Mouse (Mus musculus) left cerebral cortex, postnatal 14 days (tissue): ENCODE results near the gene Zbtb8os. TPM values are rescaled to one million over a fixed set of nuclear protein-coding genes. Genes with fewer than 3 reads are reported as not detected.

Experiments used
- DNase-seq, 2 experiments: peaks; one replicate each; pipeline ENCODE4 v3.0.0; 2021 to 2022; ENCODE audit warnings: low spot score in 2 of 2, mixed read lengths in 1 of 2
- intact Hi-C: fragments of 180-260 bp; cut with DNase I; formaldehyde crosslinking; loops from one replicate; pipeline ENCODE4 v1.15.1; 2025
- long read RNA-seq, 2 experiments: library from polyadenylated mRNA; stranded (forward); transcript quantifications; one replicate each; pipeline ENCODE4 v2.0.0; 2021
- total RNA-seq, 2 experiments: library from RNA; stranded (reverse); gene quantifications; 2 replicates each; pipeline ENCODE4 v1.2.3; 2021

The Zbtb8os gene
- total RNA-seq = 10 to 100 TPM; 22.4 to 23.5 TPM
- long read RNA-seq, experiment 1, transcript Zbtb8os-204 (7 exons, 3,833 nt) = major isoform, 18 of 23 reads
- long read RNA-seq, experiment 1, partial matches to known transcripts = 4 of 23 reads
- long read RNA-seq, experiment 1, other reads (novel, unspliced or antisense) = 1 of 23 reads
- long read RNA-seq, experiment 2, transcript Zbtb8os-204 (7 exons, 3,833 nt) = major isoform, 13 of 15 reads
- long read RNA-seq, experiment 2, partial matches to known transcripts = 2 of 15 reads
- long read RNA-seq, experiment 2, other reads (novel, unspliced or antisense) = 0 of 15 reads

DNA sequence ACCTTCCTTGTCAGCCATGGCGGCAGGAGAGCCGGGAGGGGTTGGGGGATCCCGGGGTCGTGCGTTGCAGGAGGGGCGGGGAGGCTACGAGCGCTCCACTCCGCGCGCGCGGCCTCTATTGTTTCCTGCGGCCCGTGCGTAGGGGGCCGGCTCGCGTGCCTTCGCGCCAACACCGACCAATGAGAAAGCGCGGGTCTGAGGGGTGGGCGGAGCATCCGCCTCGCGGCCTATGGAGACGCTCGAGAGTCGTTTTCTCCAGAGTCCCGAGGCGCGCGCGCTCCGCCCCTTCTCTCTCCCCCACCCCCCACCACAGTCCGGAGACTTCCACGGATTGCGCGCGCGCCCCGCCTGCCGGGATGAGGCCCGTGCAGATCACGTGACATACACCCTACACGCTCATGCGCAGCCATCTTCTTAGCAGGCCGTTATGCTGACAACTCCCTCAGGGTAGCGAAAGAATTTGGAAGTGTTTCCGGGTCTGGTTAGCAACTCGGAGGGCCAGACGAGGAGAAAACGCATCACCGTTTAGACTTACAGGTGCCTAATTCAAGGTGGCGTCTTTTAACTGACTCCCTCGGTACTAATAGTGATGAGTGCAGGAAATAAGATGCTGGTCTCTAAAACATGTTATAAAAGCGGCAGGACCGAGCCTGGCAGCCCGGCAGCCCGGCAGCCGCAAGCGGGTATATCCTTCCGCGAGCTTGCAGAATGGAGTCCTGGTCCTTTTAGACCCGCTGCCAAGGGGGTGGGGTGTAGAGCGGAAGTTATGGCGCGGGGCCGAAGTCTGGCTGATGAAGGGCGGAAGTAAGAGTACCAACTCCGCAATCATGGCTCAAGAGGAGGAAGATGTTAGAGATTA is at the start of gene Zbtb8os, which contains the start of gene Rbbp4:
Zbtb8os (plus strand) TSS at position 480 of the 859 bp plus-strand sequence.
Rbbp4 (minus strand) TSS at position 155 of the 859 bp plus-strand sequence.
- peak; percentile 97 to 99 for DNase-seq
- intact Hi-C loops = loop anchor here (5.0 kb wide), 1 partner anchor 127 kb away; the partner anchor contains the start of gene Bsdc1

DNA sequence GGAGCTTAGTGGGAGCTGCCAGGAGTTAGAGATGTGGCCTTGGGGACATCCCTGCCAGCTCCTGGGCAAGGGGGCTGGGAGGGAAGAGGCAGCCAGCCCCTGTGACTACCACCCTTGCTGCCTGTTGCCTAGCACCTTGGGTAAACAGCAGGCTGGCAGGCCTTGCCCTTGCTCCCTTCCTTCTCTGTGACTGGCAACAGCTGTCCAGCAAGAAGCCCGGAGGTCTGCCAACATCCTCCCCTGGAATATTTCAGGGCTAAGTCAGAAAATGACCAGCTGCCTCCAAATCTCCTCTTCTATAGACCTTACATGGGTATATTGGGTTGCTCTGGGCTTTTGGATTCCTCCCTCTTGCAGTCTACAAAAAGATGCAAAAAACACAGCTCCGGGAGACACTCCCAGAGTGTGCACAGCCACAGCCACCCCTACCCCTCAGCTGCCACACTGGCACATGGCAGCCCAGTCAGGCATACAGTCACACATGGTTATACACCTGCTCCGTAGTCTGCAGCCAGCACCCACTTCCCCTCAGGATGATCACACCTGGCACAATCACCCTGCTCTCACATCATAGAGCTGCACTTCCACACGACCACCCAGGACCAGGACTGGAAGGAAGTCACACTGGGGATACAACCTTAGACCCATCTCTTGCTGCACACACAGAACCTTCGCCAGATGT is 49.4 kb upstream of the Zbtb8os start:
- intact Hi-C loops = no loop called here
- DNase-seq = no peak

DNA sequence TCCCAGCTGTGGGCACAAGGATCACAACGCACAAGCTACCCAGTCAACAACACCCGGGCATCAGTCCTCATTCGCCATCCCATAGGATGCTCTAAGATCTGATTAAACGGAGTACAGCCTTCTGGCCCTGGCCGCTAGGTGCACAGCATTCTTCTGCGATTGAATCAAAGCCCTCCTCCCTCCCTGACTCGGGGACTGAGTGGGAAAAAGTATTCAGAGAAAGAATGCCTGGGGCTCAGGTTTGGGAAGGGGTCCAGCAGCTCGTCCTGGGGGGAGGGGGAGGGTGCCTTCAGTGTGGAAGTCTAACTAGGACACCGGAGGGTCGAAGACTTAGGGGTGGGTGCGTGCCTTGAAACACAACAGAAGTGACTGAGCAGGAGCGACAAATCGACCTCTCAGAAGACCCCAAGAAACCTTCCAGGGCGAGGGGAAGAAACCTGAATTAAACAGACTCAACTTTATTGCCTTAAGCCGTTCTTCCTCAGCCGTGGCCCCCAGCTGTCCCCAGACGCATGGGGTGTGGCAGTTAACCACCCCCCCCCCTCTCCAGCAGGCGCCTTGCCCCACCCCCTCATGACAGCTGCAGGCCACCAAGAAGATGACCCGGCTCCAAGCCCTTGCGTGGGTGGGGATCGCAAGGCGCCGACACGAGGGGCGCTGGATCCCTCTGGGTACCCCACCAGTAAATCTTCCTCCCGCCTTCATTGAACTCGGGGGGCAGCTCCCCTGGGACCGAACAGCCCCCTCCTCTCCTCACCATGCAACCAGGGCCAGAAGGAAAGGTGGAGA is 48.6 kb upstream of the Zbtb8os start:
- intact Hi-C loops = no loop called here
- DNase-seq = no peak

DNA sequence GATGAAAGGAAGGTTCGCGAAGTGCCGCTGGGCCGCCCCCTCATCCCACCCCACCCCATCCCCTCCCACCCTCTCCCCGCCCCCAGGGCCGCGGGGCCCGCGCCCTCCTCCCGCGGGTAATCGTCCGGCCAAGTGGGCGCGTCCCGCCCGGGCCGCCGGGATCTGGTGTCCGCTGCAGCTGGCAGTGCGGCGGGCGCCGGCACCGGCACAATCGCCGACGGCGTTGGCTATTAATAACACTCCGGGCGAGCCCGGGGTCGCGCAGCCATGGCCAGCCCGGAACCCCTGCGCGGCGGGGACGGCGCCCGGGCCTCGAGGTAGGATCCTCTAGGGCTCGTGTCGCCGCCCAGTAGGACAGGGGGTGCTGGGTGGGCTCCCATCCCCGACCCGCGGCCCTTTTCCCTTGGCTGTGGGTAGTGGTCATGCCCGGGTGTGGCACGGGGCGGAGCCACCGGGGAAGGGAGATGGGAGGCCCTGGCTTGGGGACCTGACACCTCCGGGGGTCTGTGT is 48.0 kb upstream of the Zbtb8os start, which contains the start of gene Sync:
Sync (plus strand) TSS at position 146 of the 510 bp plus-strand sequence.
- intact Hi-C loops = no loop called here
- no peak for DNase-seq

DNA sequence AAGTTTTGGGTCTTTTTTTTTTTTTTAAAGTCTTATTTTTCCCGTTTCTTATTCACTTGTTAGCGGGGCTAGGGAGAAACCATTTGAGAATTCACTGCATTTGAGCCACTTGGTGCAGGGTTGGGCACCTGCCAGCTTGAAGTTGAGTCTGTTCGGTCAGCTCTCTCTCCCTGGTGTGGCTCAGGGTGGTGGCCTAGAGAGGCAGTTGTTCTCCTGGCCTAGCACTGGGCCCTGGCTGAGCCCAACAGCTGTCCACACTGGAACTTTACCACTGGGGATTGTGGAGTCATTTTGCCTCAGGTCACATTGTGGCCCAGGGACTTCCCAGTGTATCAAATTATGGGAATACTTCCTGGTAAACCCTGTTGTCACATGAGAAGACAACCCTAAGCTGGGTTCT is 47.4 kb upstream of the Zbtb8os start:
- no peak for DNase-seq
- intact Hi-C loops = no loop called here

DNA sequence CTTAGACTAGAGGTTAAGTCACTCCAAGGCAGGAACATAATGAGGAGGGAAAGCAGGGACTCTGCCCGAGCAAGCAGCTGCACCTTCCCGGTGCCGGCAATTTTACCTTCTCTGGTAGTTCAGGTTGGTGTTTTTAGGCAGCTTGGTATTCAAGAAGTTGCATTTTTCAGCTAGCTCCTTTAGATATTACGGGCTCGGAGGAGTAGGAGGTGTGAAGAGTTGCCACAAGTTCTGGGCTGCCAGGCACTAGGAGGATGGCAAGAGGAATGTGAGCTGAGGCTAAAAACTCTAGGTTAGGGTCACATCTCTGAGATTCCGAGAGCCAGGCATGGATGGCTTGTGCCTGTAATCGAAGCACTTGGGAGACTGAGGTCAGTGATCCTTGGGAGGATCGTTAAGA is 45.8 kb upstream of the Zbtb8os start:
- intact Hi-C loops = no loop called here
- DNase-seq = no peak

DNA sequence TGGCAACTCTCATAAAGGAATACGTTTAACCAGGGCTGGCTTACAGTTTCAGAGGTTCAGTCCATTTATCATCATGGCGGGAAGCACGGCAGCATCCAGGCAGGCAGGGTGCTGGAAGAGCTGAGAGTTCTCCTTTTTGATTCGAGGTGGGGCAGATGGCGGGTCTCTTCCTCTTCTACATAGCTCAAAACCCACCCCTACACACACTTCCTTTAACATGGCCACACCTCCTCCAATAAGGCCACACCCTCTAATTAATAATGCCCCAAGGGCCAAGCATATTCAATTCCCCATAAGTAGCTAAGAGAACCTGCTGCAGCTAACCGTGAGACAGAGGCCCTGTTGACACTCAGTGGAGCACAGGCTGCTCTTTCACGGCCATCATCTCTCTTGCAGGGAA is 42.7 kb upstream of the Zbtb8os start:
- intact Hi-C loops = no loop called here

DNA sequence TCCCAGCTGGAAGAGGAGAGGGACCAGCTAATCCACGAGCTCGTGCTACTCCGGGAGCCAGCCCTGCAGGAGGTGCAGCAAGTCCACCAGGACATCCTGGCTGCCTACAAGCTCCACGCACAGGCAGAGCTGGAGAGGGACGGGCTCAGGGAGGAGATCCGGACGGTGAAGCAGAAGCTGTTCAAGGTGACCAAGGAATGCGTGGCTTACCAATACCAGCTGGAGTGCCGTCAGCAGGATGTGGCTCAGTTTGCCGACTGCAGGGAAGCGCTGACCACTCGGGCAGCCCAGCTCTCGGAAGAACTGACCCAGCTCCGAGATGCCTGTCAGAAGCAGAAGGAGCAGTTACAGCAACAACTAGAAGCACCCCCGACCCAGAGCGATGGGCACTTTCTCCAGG is 41.8 kb upstream of the Zbtb8os start:
- no peak for DNase-seq
- intact Hi-C loops = no loop called here

More for the DNA sequence above, 42.7 kb upstream of the Zbtb8os start:
- no peak for DNase-seq

DNA sequence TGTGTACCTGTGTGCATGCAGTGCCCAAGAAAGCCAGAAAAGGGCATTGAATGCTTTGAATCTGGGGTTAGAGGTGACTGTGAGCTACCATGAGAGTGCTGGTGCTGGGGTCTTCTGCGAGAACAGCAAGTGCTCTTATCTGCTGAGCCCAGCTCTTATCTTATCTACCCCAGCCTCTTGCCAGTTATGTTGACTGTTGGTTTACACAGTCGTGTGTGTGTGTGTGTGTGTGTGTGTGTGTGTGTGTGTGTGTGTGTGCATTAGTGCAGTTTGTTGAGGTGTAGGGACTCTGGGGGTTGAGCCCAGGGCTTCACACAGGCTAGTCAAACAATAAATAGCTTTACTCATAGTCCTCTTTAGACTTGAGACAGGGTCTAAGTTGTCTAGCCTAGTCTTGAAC is 40.3 kb upstream of the Zbtb8os start:
- no peak for DNase-seq
- intact Hi-C loops = no loop called here

DNA sequence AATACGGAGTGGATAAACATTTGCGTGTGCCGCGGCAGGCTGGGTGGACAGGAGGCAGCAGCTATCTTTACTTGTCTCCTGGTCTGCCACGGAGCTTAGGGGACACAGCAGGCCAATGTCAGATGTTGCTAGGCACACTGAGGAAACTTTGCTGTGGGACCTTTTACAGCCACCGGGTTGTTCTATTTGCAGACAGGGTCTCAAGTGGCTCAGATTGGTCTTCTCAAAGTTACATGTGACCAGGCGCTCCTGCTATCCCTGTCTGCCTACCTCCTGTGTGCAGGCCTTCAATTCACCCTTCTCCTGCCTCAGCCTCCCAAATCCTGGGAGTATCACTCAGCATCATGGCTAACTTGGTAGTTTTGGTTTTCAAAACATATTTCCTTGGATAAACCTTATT is 39.4 kb upstream of the Zbtb8os start:
- intact Hi-C loops = no loop called here
- no peak for DNase-seq

DNA sequence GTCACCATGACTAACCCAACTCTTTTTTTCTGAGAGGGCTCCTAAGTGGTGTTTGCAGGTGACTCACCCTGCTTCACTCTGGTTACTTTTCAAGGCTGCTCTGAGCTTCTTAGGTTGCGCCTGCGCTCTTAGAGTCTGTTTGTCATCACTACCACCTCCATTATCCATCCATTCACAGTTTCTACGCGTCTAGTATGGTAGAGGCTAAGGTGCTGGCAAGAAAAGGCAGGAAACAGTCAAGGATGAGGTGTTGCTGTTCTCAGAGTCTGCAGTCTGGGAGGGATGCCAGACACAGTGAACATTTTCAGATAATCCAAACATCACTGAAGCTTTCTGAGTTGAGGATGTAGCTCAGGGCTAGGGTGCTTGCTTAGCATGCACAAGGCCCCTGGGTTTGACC is 37.8 kb upstream of the Zbtb8os start:
- intact Hi-C loops = no loop called here
- DNase-seq = peak; percentile 33 to 51

DNA sequence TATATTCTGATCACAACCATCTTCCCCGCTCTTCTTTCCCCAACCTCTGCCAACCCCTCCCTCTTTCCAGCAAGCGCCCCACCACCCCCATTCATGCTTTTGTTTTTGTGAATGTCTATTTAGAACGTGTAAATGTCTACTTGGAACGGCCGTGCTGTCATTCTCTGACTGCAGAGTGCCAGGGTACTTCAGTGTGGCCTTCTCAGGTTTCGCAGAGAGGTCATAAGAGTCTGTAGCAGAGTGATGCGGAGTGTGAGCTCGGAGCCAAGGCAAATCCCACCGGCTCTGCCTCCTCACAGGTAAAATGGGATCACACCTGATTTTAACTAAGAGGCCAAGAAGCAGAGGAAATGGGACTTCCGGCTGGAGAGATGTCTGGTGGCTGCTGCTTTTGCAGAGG is 36.4 kb upstream of the Zbtb8os start:
- intact Hi-C loops = no loop called here
- DNase-seq = no peak

DNA sequence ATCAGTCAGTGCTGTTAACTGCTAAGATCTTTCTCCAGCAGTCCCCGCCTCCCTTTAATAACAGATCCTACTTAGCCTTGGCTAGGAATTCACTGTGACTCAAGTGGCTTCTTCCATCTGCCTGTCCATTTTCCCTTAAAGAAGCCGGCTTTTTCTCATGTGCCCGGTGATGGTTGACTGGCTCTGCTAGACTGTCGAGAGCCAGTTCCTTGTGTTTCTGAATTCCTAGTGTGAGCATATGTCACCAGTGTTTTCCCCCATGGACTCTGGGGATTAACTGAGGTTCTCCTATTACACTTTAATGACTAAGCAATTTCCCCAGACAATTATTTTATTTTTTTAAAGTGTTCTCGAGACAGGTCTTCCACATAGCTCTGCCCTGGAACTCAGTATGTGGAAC is 32.1 kb upstream of the Zbtb8os start:
- no peak for DNase-seq
- intact Hi-C loops = no loop called here

DNA sequence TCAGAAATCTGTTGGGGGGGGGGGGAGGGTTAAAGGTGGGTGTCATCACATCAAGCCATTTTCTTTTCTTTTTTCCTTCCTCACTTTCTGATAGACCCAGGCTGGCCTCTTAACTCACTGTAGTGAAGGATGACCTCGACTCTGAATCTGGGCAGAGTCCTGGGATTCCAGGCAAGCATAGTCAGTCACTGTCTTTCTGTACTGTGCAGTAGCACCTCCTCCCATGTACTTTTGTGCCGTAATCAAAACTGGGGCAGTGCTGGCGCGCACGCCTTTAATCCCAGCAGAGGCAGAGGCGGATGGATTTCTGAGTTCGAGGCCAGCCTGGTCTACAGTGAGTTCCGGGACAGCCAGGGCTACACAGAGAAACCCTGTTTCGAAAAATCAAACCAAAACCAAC is 31.7 kb upstream of the Zbtb8os start:
- intact Hi-C loops = no loop called here
- no peak for DNase-seq

DNA sequence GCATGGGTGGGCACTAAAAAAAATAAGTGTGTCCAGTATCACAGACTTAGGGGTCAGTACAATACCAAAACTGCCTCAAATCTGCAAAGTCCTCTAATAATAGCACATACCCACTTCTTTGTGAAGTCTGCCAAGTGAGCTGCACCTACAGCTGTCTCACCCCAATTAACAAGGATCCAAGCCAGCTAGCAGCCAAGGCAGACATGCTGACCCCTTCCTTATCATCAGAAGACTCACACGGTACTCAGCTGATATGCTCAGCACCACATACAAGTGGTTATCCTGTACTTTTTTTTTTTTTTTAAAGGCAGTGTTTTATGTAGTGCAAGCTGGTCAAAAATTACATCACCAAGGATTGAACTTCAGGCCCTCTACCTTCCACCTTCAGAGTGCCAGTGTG is 31.2 kb upstream of the Zbtb8os start:
- no peak for DNase-seq
- intact Hi-C loops = no loop called here

DNA sequence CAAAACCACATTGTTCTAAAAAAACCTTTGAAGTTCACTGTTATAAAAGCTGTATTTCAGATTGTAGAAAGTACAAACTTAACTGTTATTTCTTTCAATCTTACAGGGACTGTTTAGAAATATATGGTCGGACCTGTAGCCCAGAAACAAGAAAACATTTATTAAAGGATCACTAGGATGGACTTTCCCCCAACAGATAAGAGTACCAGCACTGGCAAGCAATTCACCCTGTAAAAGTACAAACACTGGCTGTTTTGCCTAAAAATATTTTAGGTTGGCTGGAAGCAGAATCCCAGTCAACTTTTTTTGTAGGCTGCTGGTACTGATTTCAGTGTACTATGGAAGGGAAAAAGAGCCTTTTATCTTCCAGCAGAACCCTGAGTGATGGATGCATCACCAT is 27.6 kb upstream of the Zbtb8os start:
- intact Hi-C loops = no loop called here
- no peak for DNase-seq

DNA sequence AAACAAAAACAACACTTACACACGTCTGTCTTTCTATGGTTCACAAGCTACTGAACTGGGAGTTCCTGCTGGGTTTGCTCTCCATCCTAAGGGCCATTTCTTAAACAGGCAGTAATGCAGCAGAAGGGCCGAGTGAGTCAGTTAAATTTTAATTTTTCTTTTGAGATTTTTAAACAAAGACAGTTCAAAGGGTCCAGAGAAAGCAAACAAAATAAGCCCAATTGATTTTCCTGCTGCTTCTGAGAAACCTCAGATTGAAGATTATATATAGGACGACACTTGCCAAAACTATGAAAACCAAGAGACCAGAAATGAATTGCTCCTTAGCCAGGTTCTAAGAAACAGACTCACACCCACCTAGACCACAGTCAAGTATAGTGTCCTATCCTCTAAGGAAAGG is 21.6 kb upstream of the Zbtb8os start:
- no peak for DNase-seq
- intact Hi-C loops = no loop called here

DNA sequence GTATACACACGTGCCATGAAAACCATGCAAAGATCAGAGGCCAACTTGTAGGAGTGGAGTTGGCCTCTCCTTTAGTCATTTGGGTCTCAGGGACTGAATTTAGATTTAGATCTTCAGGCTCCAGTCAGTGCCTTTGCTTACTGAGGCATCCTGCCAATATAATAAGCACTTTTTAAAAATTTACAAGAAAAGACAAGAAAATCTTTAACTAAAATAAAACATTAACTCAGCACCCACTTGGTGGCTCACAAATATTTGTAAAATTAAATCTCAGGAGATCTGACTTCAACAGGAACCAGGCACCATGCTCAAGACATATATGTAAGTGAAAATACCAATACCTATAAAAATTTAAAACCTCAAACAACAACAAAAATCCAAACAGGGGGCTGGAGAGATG is 14.6 kb upstream of the Zbtb8os start:
- intact Hi-C loops = no loop called here

DNA sequence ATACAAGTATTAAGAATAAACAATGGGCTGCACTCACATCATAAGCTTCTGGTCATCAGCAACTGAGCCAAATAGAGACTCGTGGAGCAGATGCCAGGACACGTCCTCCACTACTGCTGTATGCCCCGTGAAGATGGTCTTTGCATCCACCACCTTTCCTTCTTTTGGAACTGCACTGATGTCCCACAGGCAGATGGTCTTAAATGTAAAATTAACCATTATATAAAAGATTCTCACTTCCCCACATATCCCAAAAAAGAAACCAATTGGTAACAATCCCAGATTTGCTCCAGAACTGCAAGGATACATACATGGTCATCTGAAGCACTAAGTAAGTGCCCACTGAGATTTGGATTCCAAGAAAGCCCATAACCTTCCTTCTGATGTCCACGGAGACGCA is 13.5 kb upstream of the Zbtb8os start:
- peak in 1 of 2 experiments; percentile 12 for DNase-seq
- intact Hi-C loops = no loop called here

More for the DNA sequence above, 14.6 kb upstream of the Zbtb8os start:
- DNase-seq = no peak
